Mouse (Mus musculus) forebrain, embryonic 16.5 days (tissue): Measurements from ENCODE around the gene Fmnl1. TPM values are rescaled to one million over a fixed set of nuclear protein-coding genes. Genes with fewer than 3 reads are reported as not detected.

Experiments used
- ATAC-seq: fragments of 200-750 bp; cut with Nextera tagmentation; 2 replicates; pipeline ENCODE4 v1.8.0; 2017; ENCODE audit warnings: mild to moderate bottlenecking, moderate library complexity
- H3K27ac ChIP-seq: fragments of 300-500 bp; sonication (generic); 2 replicates; pipeline ENCODE4 v1.5.1; 2014; ENCODE audit warnings: low read length, control low read depth
- H3K27me3 ChIP-seq: fragments of 300-500 bp; sonication (generic); replicated peaks from 2 replicates; pipeline ENCODE4 v1.6.1; 2014; ENCODE audit warnings: low read length; ENCODE audit not compliant: control insufficient read depth, insufficient read depth
- H3K36me3 ChIP-seq: fragments of 300-500 bp; sonication (generic); 2 replicates; pipeline ENCODE4 v1.6.1; 2014; ENCODE audit not compliant: control insufficient read depth, insufficient read depth
- H3K4me1 ChIP-seq: fragments of 300-500 bp; sonication (generic); replicated peaks from 2 replicates; pipeline ENCODE4 v1.6.1; 2014; ENCODE audit warnings: low read length; ENCODE audit not compliant: control insufficient read depth, insufficient read depth
- H3K4me2 ChIP-seq: fragments of 300-500 bp; sonication (generic); 2 replicates; pipeline ENCODE4 v1.6.1; 2014; ENCODE audit warnings: mild to moderate bottlenecking, low read length, control low read depth
- H3K4me3 ChIP-seq: fragments of 300-500 bp; sonication (generic); replicated peaks from 2 replicates; pipeline ENCODE4 v1.5.1; 2014; ENCODE audit warnings: mild to moderate bottlenecking, low read length, control low read depth
- H3K9ac ChIP-seq: fragments of 300-500 bp; sonication (generic); replicated peaks from 2 replicates; pipeline ENCODE4 v1.6.1; 2014; ENCODE audit warnings: low read depth, low read length, control low read depth
- H3K9me3 ChIP-seq: fragments of 300-500 bp; sonication (generic); 2 replicates; pipeline ENCODE4 v1.6.1; 2016; ENCODE audit warnings: low read length; ENCODE audit not compliant: control insufficient read depth
- WGBS: fragments of 180-500 bp; shearing (Covaris S2); extraction: QIAGEN DNeasy Blood & Tissue Kit; methylation state at CpG from one replicate; pipeline ENCODE4 v1.1.7; 2014; 5-methylcytosine and 5-hydroxymethylcytosine counted together
- polyA plus RNA-seq: library from polyadenylated mRNA; unstranded; fragments of >200 nt; fragmentation: Nextera tagmentation; extraction: Ambion mirVana; gene quantifications from 2 replicates; pipeline ENCODE4 v1.2.1, GENCODE M21; 2015

The Fmnl1 gene
- polyA plus RNA-seq, 1 experiment from 2014 or later: 6.7 TPM

DNA sequence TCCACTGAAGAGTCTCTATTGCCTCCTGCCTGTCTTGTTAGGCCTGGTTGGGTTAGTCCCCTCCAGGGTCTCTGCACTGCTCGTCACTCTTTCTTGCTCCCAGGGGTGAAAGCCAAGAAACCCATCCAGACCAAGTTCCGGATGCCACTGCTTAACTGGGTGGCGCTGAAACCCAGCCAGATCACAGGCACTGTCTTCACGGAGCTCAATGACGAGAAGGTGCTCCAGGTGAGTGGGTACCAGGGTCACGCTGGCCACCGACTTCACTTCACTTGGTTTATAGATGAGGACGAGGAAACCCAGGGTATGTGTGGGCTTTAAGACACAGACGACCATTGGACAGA, 22.9 kb downstream of the Fmnl1 start:
- H3K4me2 ChIP-seq: no peak overlapping the region
- H3K27ac ChIP-seq: no peak overlapping the region
- no peak for ATAC-seq
- peaks cover 58% of the 10 kb centered on the region for H3K27me3 ChIP-seq
- H3K4me3 ChIP-seq: no peak overlapping the region
- H3K9ac ChIP-seq: no peak overlapping the region
- H3K36me3 ChIP-seq: no peaks in the 10 kb centered on the region
- H3K9me3 ChIP-seq: no peaks in the 10 kb centered on the region
- H3K4me1 ChIP-seq: peaks cover 20% of the 10 kb centered on the region
- WGBS: 28% methylated on average over 9 of the region's 9 CpGs

DNA sequence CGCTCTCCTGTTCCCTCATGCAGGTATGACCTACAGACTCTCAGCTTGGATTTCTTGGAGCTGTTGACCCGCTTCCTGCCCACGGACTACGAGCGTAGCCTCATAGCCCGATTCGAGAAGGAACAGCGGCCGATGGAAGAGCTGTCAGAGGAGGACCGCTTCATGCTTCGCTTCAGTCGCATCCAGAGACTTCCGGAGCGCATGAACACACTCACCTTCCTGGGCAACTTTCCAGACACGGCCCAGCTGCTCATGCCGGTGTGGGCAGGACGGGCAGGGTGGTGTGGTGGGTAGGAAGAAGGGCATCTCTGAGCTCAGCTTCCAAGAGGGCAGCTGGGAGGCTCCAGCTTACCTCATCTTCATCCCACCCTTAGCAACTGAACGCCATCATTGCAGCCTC, 24.3 kb downstream of the Fmnl1 start:
- no peak for ATAC-seq
- no peaks in the 10 kb centered on the region for H3K36me3 ChIP-seq
- no peak overlapping the region for H3K4me2 ChIP-seq
- no peak overlapping the region for H3K9ac ChIP-seq
- H3K4me3 ChIP-seq: no peak overlapping the region
- no peak overlapping the region for H3K27ac ChIP-seq
- no peaks in the 10 kb centered on the region for H3K9me3 ChIP-seq
- peaks cover 58% of the 10 kb centered on the region for H3K27me3 ChIP-seq
- H3K4me1 ChIP-seq: peaks cover 32% of the 10 kb centered on the region
- 86% methylated on average over 18 of the region's 18 CpGs for WGBS

DNA sequence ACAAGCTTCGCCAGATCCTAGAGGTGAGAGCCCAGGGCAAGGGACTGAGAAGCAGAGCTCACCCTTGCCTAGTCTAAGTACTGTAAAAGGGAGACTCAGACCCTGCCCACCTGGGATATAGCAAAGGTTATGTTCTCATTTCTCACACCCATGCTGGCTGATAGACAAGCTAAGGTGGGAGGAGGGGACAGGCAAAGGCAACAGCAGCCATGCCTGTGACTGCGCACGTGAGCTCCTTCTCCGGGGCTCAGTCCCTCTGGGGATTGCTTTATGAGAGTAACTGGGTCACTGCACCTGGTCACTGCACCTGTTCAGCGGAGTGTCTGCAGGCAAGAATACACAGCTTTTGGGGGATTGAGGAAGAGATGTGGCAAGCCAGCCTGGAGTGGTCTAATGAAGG, 24.7 kb downstream of the Fmnl1 start:
- ATAC-seq: no peak
- Histone ChIP-seq H3K4me1 (peaks cover 32% of the 10 kb centered on the region), H3K36me3 (no peaks in the 10 kb centered on the region), H3K4me2 (no peak overlapping the region), H3K27ac (no peak overlapping the region), H3K4me3 (no peak overlapping the region), H3K27me3 (peaks cover 57% of the 10 kb centered on the region), H3K9ac (no peak overlapping the region), H3K9me3 (no peaks in the 10 kb centered on the region)
- WGBS: 82% methylated on average over 5 of the region's 5 CpGs

DNA sequence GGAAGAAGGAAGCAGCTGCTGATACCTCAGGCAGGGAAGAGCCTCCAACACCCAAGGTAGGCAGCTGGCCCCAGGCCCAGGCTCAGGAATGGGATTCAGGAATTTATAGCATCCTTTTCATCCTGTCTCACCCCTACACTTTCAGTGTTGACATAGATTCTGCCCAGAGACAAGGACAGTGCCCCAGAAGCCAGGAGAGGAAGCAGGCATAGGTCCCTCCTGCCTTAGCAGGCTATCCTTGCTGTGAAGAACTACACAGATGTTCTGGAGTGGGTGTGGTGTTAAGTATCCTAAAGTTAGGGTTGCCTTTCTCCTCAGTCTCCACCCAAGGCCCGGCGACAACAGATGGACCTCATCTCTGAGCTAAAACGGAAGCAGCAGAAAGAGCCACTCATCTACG, 26.4 kb downstream of the Fmnl1 start:
- Histone ChIP-seq H3K27ac (no peak overlapping the region), H3K9me3 (no peaks in the 10 kb centered on the region), H3K27me3 (peaks cover 43% of the 10 kb centered on the region), H3K9ac (no peak overlapping the region), H3K4me3 (no peak overlapping the region), H3K4me2 (no peak overlapping the region), H3K36me3 (no peaks in the 10 kb centered on the region), H3K4me1 (peaks cover 44% of the 10 kb centered on the region)
- WGBS: 93% methylated on average over 4 of the region's 4 CpGs
- ATAC-seq: no peak

DNA sequence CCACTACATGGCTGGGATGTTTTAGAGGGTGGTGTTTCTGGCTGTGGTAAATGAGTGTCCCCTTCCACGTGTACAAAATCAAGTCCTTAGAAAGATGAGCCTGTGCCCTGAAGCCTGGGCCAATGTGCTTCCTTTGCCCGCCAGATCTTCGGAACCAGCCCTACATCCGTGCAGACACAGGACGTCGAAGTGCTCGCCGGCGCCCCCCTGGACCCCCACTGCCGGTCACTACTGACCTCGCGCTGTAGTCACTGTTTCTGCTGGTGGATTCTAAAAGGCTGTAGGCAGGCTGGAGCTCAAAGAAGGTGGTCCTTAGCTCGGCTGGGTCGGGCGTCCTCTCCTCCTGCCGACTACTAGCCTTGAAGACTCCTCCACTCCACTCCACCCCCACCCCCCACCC, 27.4 kb downstream of the Fmnl1 start:
- H3K27ac ChIP-seq: no peak overlapping the region
- 5% methylated on average over 16 of the region's 16 CpGs for WGBS
- H3K9me3 ChIP-seq: no peaks in the 10 kb centered on the region
- peaks cover 34% of the 10 kb centered on the region for H3K4me1 ChIP-seq
- ATAC-seq: no peak
- peak overlapping the region; percentile 86 for H3K4me2 ChIP-seq
- peak overlapping the region; percentile 57 for H3K4me3 ChIP-seq
- H3K27me3 ChIP-seq: peaks cover 37% of the 10 kb centered on the region
- no peak overlapping the region for H3K9ac ChIP-seq
- no peaks in the 10 kb centered on the region for H3K36me3 ChIP-seq

DNA sequence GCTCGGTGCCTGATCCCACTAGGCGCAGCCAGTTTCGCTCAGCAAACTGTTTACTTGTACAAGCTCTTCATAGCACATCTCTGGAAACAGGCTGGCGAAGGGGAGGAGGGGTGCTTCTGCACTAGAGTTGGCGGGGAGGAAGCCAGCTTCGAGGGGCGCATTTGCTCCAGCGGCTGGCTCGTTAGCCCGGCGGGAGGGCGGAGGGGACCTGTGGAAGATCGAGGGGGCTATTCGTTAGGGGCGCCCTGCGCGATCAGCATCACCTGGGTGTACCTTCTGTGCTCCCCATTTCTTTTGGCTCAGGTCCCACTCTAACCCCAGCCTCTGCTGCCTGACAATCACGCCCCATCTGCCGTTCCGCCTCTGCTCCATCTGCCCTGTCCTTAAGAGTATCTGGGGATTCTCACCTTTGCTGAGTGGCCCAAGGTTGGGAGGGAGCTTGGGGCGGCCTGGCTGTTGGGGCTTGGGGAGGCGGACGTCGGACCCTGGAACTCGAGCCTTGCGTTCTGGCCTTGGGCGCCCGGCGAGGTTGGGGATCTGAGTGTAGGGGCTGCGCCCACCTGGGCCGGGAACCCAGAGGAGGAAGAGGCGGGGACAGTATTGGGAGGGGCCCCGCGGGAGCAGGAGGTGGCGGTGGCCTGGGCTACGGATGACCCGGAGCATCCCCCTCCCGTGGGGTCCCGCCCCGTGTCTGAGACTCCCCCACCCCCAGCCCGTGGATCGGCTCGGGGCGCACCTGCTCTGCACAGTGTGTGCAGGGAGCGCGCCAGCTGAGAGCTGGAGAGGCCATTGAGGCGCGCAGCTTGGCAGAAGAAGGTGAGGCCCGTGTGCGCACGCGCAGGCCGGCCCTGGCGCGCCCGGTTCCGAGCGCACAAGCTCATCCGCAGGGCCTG, 28.2 kb downstream of the Fmnl1 start:
- peaks cover 32% of the 10 kb centered on the region for H3K4me1 ChIP-seq
- H3K9ac ChIP-seq: peak overlapping the region; percentile 66
- H3K27me3 ChIP-seq: peaks cover 30% of the 10 kb centered on the region
- peak; percentile 79 for ATAC-seq
- H3K27ac ChIP-seq: peak overlapping the region; percentile 34; the same call in 1 of the 2 replicates
- H3K4me3 ChIP-seq: peak overlapping the region; percentile 57
- no peaks in the 10 kb centered on the region for H3K9me3 ChIP-seq
- WGBS: under 1% methylated on average over 59 of the region's 59 CpGs
- peak overlapping the region; percentile 86 for H3K4me2 ChIP-seq
- H3K36me3 ChIP-seq: no peaks in the 10 kb centered on the region

DNA sequence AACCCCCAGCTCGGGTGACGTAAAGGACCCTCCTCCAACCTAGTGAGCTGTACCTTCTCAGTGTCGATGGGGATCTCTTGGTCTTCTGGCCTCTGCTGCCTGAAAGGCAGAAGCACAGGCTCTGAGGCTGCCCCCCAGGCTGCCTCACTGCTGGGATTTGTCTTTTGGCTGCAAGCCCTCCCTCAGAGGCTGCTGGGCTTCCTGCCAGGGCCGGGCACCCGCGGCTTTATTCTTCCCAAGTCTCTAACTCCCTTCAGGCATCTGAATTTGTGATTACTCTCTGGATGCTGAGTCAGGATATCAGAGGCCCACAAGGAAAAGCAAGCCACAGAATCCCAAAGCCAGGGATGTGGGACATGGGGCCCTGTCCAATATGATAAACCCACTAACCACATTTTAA, 30.8 kb downstream of the Fmnl1 start:
- H3K27ac ChIP-seq: peak overlapping the region; percentile 5; the same call in 1 of the 2 replicates
- ATAC-seq: peak; percentile 65
- 5% methylated on average over 6 of the region's 6 CpGs for WGBS

DNA sequence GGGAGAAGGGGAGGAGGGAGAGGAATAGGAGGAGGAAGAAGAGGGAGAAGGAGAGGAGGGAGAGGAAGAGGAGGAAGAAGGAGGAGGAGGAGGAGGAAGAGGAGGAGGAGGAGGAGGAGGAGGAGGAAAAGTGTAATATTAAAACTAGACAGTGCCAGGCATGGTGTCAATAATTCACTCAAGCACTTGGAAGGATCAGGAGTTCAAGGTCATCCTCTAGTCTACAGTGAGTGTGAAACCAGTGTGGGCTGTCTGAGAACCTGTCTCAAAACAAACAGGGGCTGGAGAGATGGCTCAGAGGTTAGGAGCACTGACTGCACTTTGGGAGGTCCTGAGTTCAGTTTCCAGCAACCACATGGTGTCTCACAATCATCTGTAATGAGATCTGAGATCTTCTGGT, 31.5 kb downstream of the Fmnl1 start:
- Histone ChIP-seq H3K27me3 (peaks cover 10% of the 10 kb centered on the region; the same call in 1 of the 2 replicates), H3K27ac (no peak overlapping the region), H3K4me3 (no peak overlapping the region), H3K36me3 (no peaks in the 10 kb centered on the region), H3K9ac (no peak overlapping the region), H3K4me1 (peaks cover 32% of the 10 kb centered on the region), H3K9me3 (no peaks in the 10 kb centered on the region), H3K4me2 (no peak overlapping the region)
- no peak for ATAC-seq

More for the DNA sequence above, 30.8 kb downstream of the Fmnl1 start:
- Histone ChIP-seq H3K27me3 (peaks cover 18% of the 10 kb centered on the region), H3K4me3 (no peak overlapping the region), H3K9ac (peak overlapping the region; percentile 10; the same call in 1 of the 2 replicates), H3K9me3 (no peaks in the 10 kb centered on the region), H3K4me1 (peaks cover 32% of the 10 kb centered on the region), H3K36me3 (no peaks in the 10 kb centered on the region), H3K4me2 (no peak overlapping the region)

DNA sequence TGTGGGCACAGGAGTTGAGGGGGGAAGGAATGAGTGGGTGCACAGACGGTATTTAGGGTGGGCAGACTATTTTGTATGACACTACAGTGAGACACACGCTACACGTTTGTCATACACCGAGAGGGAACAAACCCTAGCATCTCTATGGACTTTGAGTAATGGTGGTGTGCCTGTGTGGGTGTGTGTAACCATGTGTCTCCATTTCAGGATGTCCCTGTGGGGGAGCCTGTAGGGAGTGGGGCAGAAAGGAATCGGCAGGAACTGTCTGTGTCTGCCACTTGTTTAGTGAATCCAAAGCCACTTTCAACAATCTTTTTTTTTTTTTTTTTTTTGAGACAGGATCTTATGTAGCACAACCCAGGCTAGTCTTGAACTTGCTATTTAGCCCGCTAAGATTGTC, 35.3 kb downstream of the Fmnl1 start:
- no peak overlapping the region for H3K4me3 ChIP-seq
- no peak overlapping the region for H3K27ac ChIP-seq
- H3K36me3 ChIP-seq: no peaks in the 10 kb centered on the region
- H3K9me3 ChIP-seq: no peaks in the 10 kb centered on the region
- 89% methylated on average over 6 of the region's 6 CpGs for whole genome bisulfite sequencing
- H3K4me2 ChIP-seq: no peak overlapping the region
- no peaks in the 10 kb centered on the region for H3K27me3 ChIP-seq
- H3K9ac ChIP-seq: no peak overlapping the region
- no peak for ATAC-seq
- peaks cover 11% of the 10 kb centered on the region for H3K4me1 ChIP-seq
